In genomic region chr11:55417898-55418703, GRCm38 (mm10) we compare ENCODE assay signal across 8 mouse cellular contexts. TPM values are rescaled to one million over a fixed set of nuclear protein-coding genes. Genes with fewer than 3 reads are reported as not detected.
A peak's percentile ranks its signal among the peaks of the same experiment; 100 is the strongest.
DNase-seq lines count a peak whose midpoint lies in the region; ATAC-seq lines count a peak whose summit lies in the region.

No protein-coding gene starts in this region.

- peaks cover 17% of the 10 kb centered on the region for H3K4me1 ChIP-seq in forebrain, embryonic 14.5 days (ENCODE audit: control insufficient read depth, insufficient read depth, low read length)
- peaks cover 36% of the 10 kb centered on the region for H3K4me1 ChIP-seq in hindbrain, embryonic 13.5 days (replicated peaks)
- peaks cover 33% of the 10 kb centered on the region for H3K4me1 ChIP-seq in liver, embryonic 13.5 days (replicated peaks)
- H3K4me1 ChIP-seq in neural tube, embryonic 14.5 days (ENCODE audit: control insufficient read depth, insufficient read depth, low read length) = 0 out of 2 replicates have a peak, but pooled peaks cover 7% of the 10 kb centered on the region

- peak; percentile 45 for DNase-seq in urinary bladder, postnatal 25 days (ENCODE audit: low spot score)
- DNase-seq in urinary bladder, postnatal 10 days (ENCODE audit: low spot score) = no peak
- DNase-seq in forebrain, embryonic 14.5 days (ENCODE audit: low spot score) = peak; percentile 79
- no peak for DNase-seq in liver, embryonic 13.5 days
- no peak for DNase-seq in thymus, adult 18-20 months
- DNase-seq in thymus, postnatal 14 days = no peak

- H3K9me3 ChIP-seq in forebrain, embryonic 14.5 days (replicated peaks; ENCODE audit: control insufficient read depth, low read length) = no peaks in the 10 kb centered on the region
- H3K9me3 ChIP-seq in hindbrain, embryonic 13.5 days = no peaks in the 10 kb centered on the region
- H3K9me3 ChIP-seq in liver, embryonic 13.5 days (replicated peaks) = no peaks in the 10 kb centered on the region
- H3K9me3 ChIP-seq in neural tube, embryonic 14.5 days (ENCODE audit: control insufficient read depth, low read length) = no peaks in the 10 kb centered on the region

- H3K4me2 ChIP-seq in forebrain, embryonic 14.5 days (ENCODE audit: low read length) = peak overlapping the region; percentile 55
- H3K4me2 ChIP-seq in hindbrain, embryonic 13.5 days = peak overlapping the region; percentile 53
- peak overlapping the region; percentile 55 for H3K4me2 ChIP-seq in liver, embryonic 13.5 days
- peak overlapping the region; percentile 29 for H3K4me2 ChIP-seq in neural tube, embryonic 14.5 days (ENCODE audit: low read depth, low read length)

- peak overlapping the region; percentile 55; the same call in 1 of the 2 replicates for H3K27ac ChIP-seq in forebrain, embryonic 14.5 days (ENCODE audit: low read depth, low read length)
- H3K27ac ChIP-seq in hindbrain, embryonic 13.5 days = peak overlapping the region; percentile 83
- H3K27ac ChIP-seq in liver, embryonic 13.5 days = peak overlapping the region; percentile 51; the same call in 1 of the 2 replicates
- H3K27ac ChIP-seq in neural tube, embryonic 14.5 days (ENCODE audit: low read depth, low read length) = peak overlapping the region; percentile 64; the same call in 1 of the 2 replicates

- peak overlapping the region; percentile 33 for H3K4me3 ChIP-seq in forebrain, embryonic 14.5 days (ENCODE audit: low read depth, low read length)
- peak overlapping the region; percentile 39 for H3K4me3 ChIP-seq in hindbrain, embryonic 13.5 days
- H3K4me3 ChIP-seq in liver, embryonic 13.5 days (replicated peaks) = peak overlapping the region; percentile 43
- peak overlapping the region; percentile 36 for H3K4me3 ChIP-seq in neural tube, embryonic 14.5 days (ENCODE audit: low read depth, low read length)

- H3K36me3 ChIP-seq in forebrain, embryonic 14.5 days (ENCODE audit: control insufficient read depth, insufficient read depth, low read length) = no peaks in the 10 kb centered on the region
- no peaks in the 10 kb centered on the region for H3K36me3 ChIP-seq in hindbrain, embryonic 13.5 days
- no peaks in the 10 kb centered on the region for H3K36me3 ChIP-seq in liver, embryonic 13.5 days
- H3K36me3 ChIP-seq in neural tube, embryonic 14.5 days (ENCODE audit: control insufficient read depth, insufficient read depth, low read length) = no peaks in the 10 kb centered on the region

- WGBS in forebrain, embryonic 14.5 days = under 1% methylated on average over 24 of the region's 24 CpGs
- 2% methylated on average over 23 of the region's 24 CpGs for WGBS in hindbrain, embryonic 13.5 days
- WGBS in liver, embryonic 13.5 days (ENCODE audit: insufficient replicate concordance) = 3% methylated on average over 24 of the region's 24 CpGs
- WGBS in neural tube, embryonic 14.5 days = 3% methylated on average over 23 of the region's 24 CpGs

- peak; percentile 84 for ATAC-seq in forebrain, embryonic 14.5 days
- peak; percentile 73 for ATAC-seq in hindbrain, embryonic 13.5 days (ENCODE audit: low FRiP score)
- peak; percentile 26; the same call in 1 of the 2 replicates for ATAC-seq in liver, embryonic 13.5 days (ENCODE audit: low read depth)
- peak; percentile 68; the same call in 1 of the 2 replicates for ATAC-seq in neural tube, embryonic 14.5 days (ENCODE audit: low read depth)

- peak overlapping the region; percentile 60 for H3K9ac ChIP-seq in forebrain, embryonic 14.5 days (ENCODE audit: low read length)
- peak overlapping the region; percentile 71 for H3K9ac ChIP-seq in hindbrain, embryonic 13.5 days
- H3K9ac ChIP-seq in liver, embryonic 13.5 days = peak overlapping the region; percentile 54; the same call in 1 of the 2 replicates
- peak overlapping the region; percentile 32 for H3K9ac ChIP-seq in neural tube, embryonic 14.5 days (replicated peaks; ENCODE audit: low read depth, low read length)

- no peaks in the 10 kb centered on the region for H3K27me3 ChIP-seq in forebrain, embryonic 14.5 days (replicated peaks; ENCODE audit: control insufficient read depth, insufficient read depth, low read length)
- H3K27me3 ChIP-seq in hindbrain, embryonic 13.5 days = no peaks in the 10 kb centered on the region
- H3K27me3 ChIP-seq in liver, embryonic 13.5 days = peaks cover 11% of the 10 kb centered on the region; the same call in 1 of the 2 replicates
- no peaks in the 10 kb centered on the region for H3K27me3 ChIP-seq in neural tube, embryonic 14.5 days (ENCODE audit: control insufficient read depth, insufficient read depth, low read length)

RNA-seq across cellular contexts. Expression of gene Sparc, which starts 4.9 kb away (rescaled TPM):
- 300 and 365 TPM in 2 replicates for polyA plus RNA-seq in forebrain, embryonic 14.5 days (2014; fragmentation: Nextera tagmentation; extraction: Ambion mirVana)
- 579 and 581 TPM in 2 replicates for polyA plus RNA-seq in hindbrain, embryonic 13.5 days (2015; fragmentation: Nextera tagmentation; extraction: Ambion mirVana)
- 150 and 155 TPM in 2 replicates for polyA plus RNA-seq in liver, embryonic 13.5 days (2015; fragmentation: Nextera tagmentation; extraction: Ambion mirVana)
- polyA plus RNA-seq in neural tube, embryonic 14.5 days (2014; fragmentation: Nextera tagmentation; extraction: Ambion mirVana) = 312 and 741 TPM in 2 replicates

RNA-seq across cellular contexts. Expression of gene Atox1, which starts 42.9 kb away (rescaled TPM):
- 238 and 292 TPM in 2 replicates for polyA plus RNA-seq in forebrain, embryonic 14.5 days (2014; fragmentation: Nextera tagmentation; extraction: Ambion mirVana)
- polyA plus RNA-seq in hindbrain, embryonic 13.5 days (2015; fragmentation: Nextera tagmentation; extraction: Ambion mirVana) = 302 and 316 TPM in 2 replicates
- polyA plus RNA-seq in liver, embryonic 13.5 days (2015; fragmentation: Nextera tagmentation; extraction: Ambion mirVana) = 184 and 205 TPM in 2 replicates
- 295 and 303 TPM in 2 replicates for polyA plus RNA-seq in neural tube, embryonic 14.5 days (2014; fragmentation: Nextera tagmentation; extraction: Ambion mirVana)

RNA-seq across cellular contexts. Expression of gene G3bp1, which starts 51.4 kb away (rescaled TPM):
- polyA plus RNA-seq in forebrain, embryonic 14.5 days (2014; fragmentation: Nextera tagmentation; extraction: Ambion mirVana) = 141 and 146 TPM in 2 replicates
- 126 and 127 TPM in 2 replicates for polyA plus RNA-seq in hindbrain, embryonic 13.5 days (2015; fragmentation: Nextera tagmentation; extraction: Ambion mirVana)
- polyA plus RNA-seq in liver, embryonic 13.5 days (2015; fragmentation: Nextera tagmentation; extraction: Ambion mirVana) = 96.5 and 114 TPM in 2 replicates
- 96.9 and 111 TPM in 2 replicates for polyA plus RNA-seq in neural tube, embryonic 14.5 days (2014; fragmentation: Nextera tagmentation; extraction: Ambion mirVana)

Comparison
In these comparisons a context has a peak if more than half of its experiments do, and no peak if none do; other contexts are left out.
1. DNase-seq: peak in urinary bladder, postnatal 25 days (single experiment) and forebrain, embryonic 14.5 days (single experiment); none in urinary bladder, postnatal 10 days (single experiment), liver, embryonic 13.5 days (single experiment), thymus, adult 18-20 months (0 of 2) and thymus, postnatal 14 days (single experiment).
2. ATAC-seq: peak in every context shown above with its lines; median percentile 84 in forebrain, embryonic 14.5 days; 73 in hindbrain, embryonic 13.5 days; 68 in neural tube, embryonic 14.5 days; 26 in liver, embryonic 13.5 days.
3. Peak in every context shown above with its lines, with median percentiles within 50 percentile points of each other: H3K27ac ChIP-seq, H3K4me2 ChIP-seq, H3K4me3 ChIP-seq and H3K9ac ChIP-seq.